Mouse (Mus musculus): ENCODE results near the gene Zfp777. TPM values are rescaled to one million over a fixed set of nuclear protein-coding genes. Genes with fewer than 3 reads are reported as not detected.

Gene Zfp777
- 2.8 and 3.0 TPM in 2 replicates for polyA plus RNA-seq (2012; rRNA removed)

GRCm38 (mm10) chr6:48048426-48049272 is at the start of gene Zfp777:
Zfp777 (minus strand) TSS chr6:48048911.

DNA sequence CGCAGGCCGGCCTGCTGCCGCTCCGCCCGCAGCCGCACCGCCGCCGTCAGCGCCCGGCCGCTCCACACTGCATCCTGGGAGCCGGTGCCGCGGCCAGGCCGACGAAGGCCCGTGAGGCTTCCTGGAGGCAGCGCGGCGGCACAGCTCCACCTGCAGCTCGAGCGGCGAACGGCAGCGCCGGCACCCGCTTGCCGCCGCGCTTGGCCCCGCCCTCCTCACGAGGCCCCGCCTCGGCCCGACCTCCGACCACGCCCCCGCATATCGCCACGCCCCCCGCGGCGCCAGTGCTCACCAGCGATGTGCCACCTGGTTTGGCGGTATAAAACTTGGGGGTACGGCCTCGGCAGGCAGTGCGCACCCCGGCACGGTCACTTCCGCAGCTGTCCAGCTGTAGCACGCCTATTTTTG is 37.8 kb upstream of the Zfp777 start, which contains the start of gene Zfp746:
Gene Zfp746 (minus strand): TSS at position 123 of the 408 bp plus-strand sequence.

Other genes starting within 250 kb of the Zfp777 start
- 88.1 and 88.4 TPM in 2 replicates for gene Pdia4, start 235.5 kb downstream of the Zfp777 start, polyA plus RNA-seq (2012; rRNA removed)
- gene Zfp786, start 218.0 kb downstream of the Zfp777 start, polyA plus RNA-seq (2012; rRNA removed), result 0.14 and 0.23 TPM in 2 replicates
- gene Zfp398, start 213.2 kb downstream of the Zfp777 start, polyA plus RNA-seq (2012; rRNA removed), result 1.6 and 1.7 TPM in 2 replicates
- gene Zfp282, start 171.7 kb downstream of the Zfp777 start, polyA plus RNA-seq (2012; rRNA removed), result 2.2 and 2.3 TPM in 2 replicates
- 4.4 and 5.0 TPM in 2 replicates for gene Zfp212, start 128.4 kb downstream of the Zfp777 start, polyA plus RNA-seq (2012; rRNA removed)
- 4.1 and 5.3 TPM in 2 replicates for gene Zfp956, start 95.5 kb downstream of the Zfp777 start, polyA plus RNA-seq (2012; rRNA removed)
- 6.1 and 6.7 TPM in 2 replicates for gene Zfp746, start 37.7 kb upstream of the Zfp777 start, polyA plus RNA-seq (2012; rRNA removed)